Mouse (Mus musculus) embryonic fibroblast, embryonic 13.5 days (primary cell): ENCODE measurements around the gene Nol4l.

ENCODE experiments used
- CTCF ChIP-seq: IDR thresholded peaks from 2 replicates; pipeline ENCODE4 v1.5.1; 2011; ENCODE audit warnings: mild to moderate bottlenecking, control low read depth, low read length, moderate library complexity, borderline replicate concordance; ENCODE audit not compliant: insufficient read depth
- POLR2A ChIP-seq: IDR thresholded peaks from 2 replicates; pipeline ENCODE4 v1.6.1; 2011; ENCODE audit warnings: low read depth, mild to moderate bottlenecking, control low read depth, low read length, moderate library complexity

DNA sequence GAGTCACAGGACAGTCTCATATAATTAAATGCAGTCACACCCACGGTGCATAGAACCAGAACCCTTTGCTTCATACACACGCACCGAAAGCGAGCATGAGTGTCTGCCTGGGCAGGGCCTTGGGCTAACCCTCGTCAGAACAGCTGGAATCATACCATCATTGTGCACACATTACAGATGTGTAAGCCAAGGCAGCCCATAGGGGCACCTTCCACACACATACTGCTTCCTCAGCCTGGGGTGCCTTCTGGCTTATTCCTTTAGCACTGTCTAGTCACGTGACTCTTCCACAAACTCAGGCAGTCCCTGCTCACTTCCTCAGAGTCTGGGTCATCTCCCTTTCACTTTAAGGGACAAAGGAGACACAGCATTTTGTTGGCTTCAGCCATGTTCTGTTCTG is 33.5 kb downstream of the Nol4l start:
- TF ChIP-seq CTCF = no peak
- TF ChIP-seq POLR2A = no peak
